Mouse (Mus musculus) heart, adult 2 months (tissue): ENCODE data around the gene Fam160b1. TPM values are rescaled to one million over a fixed set of nuclear protein-coding genes. Genes with fewer than 3 reads are reported as not detected.

ENCODE experiments used
- DNase-seq, 2 experiments: peaks; one replicate each; pipeline ENCODE4 v3.0.0; 2021
- H3K27ac ChIP-seq: fragments of 200-600 bp; 2 replicates; pipeline ENCODE4 v1.8.1; 2022
- H3K27me3 ChIP-seq: fragments of 200-500 bp; 2 replicates; pipeline ENCODE4 v1.6.1; 2012; ENCODE audit warnings: mild to moderate bottlenecking, low read length, inconsistent platforms, mixed read lengths; ENCODE audit not compliant: control insufficient read depth, insufficient read depth
- H3K36me3 ChIP-seq: fragments of 200-500 bp; 2 replicates; pipeline ENCODE4 v1.6.1; 2012; ENCODE audit warnings: low read length, inconsistent platforms; ENCODE audit not compliant: control insufficient read depth, insufficient read depth
- H3K4me1 ChIP-seq: fragments of 200-500 bp; 2 replicates; pipeline ENCODE4 v1.6.1; 2011; ENCODE audit warnings: low read length; ENCODE audit not compliant: control insufficient read depth, insufficient read depth
- H3K4me3 ChIP-seq: fragments of 200-600 bp; 2 replicates; pipeline ENCODE4 v1.8.1; 2022
- H3K79me2 ChIP-seq: fragments of 200-500 bp; replicated peaks from 2 replicates; pipeline ENCODE4 v1.6.1; 2012; ENCODE audit warnings: mild to moderate bottlenecking, inconsistent platforms, low read length, moderate library complexity, mixed read lengths; ENCODE audit not compliant: control insufficient read depth, insufficient read depth
- H3K9ac ChIP-seq: fragments of 200-500 bp; 2 replicates; pipeline ENCODE4 v1.6.1; 2012; ENCODE audit warnings: low read depth, mild to moderate bottlenecking, control low read depth, inconsistent platforms, low read length, mixed read lengths
- CTCF ChIP-seq: fragments of 200-600 bp; IDR thresholded peaks from 2 replicates; pipeline ENCODE4 v1.8.1; 2022; ENCODE audit warnings: antibody characterized with exemption, mild to moderate bottlenecking, moderate library complexity
- EP300 ChIP-seq: fragments of 200-500 bp; IDR thresholded peaks from 2 replicates; pipeline ENCODE4 v1.6.1; 2011; ENCODE audit warnings: low read depth, low read length, control low read depth; ENCODE audit not compliant: insufficient read depth
- POLR2A ChIP-seq: fragments of 200-500 bp; IDR thresholded peaks from 2 replicates; pipeline ENCODE4 v1.6.1; 2011; ENCODE audit warnings: mild to moderate bottlenecking, low read depth, low read length, control low read depth; ENCODE audit not compliant: insufficient read depth
- WGBS: fragments of 180-500 bp; shearing (Covaris S2); methylation state at CpG from one replicate; pipeline ENCODE4 v1.1.7; 2018; 5-methylcytosine and 5-hydroxymethylcytosine counted together
- intact Hi-C: fragments of 180-260 bp; cut with DNase I; formaldehyde crosslinking; loops from one replicate; pipeline ENCODE4 v1.15.1; 2025
- polyA plus RNA-seq: library from polyadenylated mRNA; depleted of rRNA; stranded (reverse); fragments of >200 nt; gene quantifications from 2 replicates; pipeline ENCODE4 v1.2.3, GENCODE M21; 2012
- total RNA-seq, 2 experiments: library from RNA; stranded (reverse); gene quantifications; 2 replicates each; pipeline ENCODE4 v1.2.3; 2021

Gene Fam160b1
- total and polyA plus RNA-seq, 3 experiments, result 6.7 to 11.1 (median 10.6) TPM

GRCm38 (mm10) chr19:57363538-57363937 is 3.1 kb downstream of the Fam160b1 start:
- Histone ChIP-seq H3K4me1 (peaks cover 33% of the 10 kb centered on the region), H3K27ac (no peak overlapping the region; the same call in 1 of the 2 replicates), H3K4me3 (no peak overlapping the region), H3K36me3 (peaks cover 12% of the 10 kb centered on the region), H3K79me2 (peaks cover 4% of the 10 kb centered on the region), H3K27me3 (no peaks in the 10 kb centered on the region), H3K9ac (no peak overlapping the region)
- 78% methylated on average over 7 of the region's 7 CpGs for WGBS
- TF ChIP-seq POLR2A (no peak), CTCF (no peak), EP300 (no peak)
- no peak for DNase-seq
- intact Hi-C loops, result loop anchor here (5.0 kb wide), 2 partner anchors 249 to 551 kb away; partner anchors contain the start of gene Atrnl1

- no peaks in the 10 kb centered on the region for H3K27me3 ChIP-seq
- TF ChIP-seq CTCF (no peak), EP300 (no peak), POLR2A (peak; percentile 22; the same call in 1 of the 2 replicates)
- WGBS, result 12% methylated on average over 11 of the region's 11 CpGs
- intact Hi-C loops, result loop anchor here (5.0 kb wide), 2 partner anchors 247 to 553 kb away; partner anchors contain the start of gene Atrnl1
- peak overlapping the region; percentile 12; the same call in 1 of the 2 replicates for H3K4me3 ChIP-seq
- H3K9ac ChIP-seq, result peak overlapping the region; percentile 34
- peaks cover 12% of the 10 kb centered on the region for H3K36me3 ChIP-seq
- peaks cover 4% of the 10 kb centered on the region for H3K79me2 ChIP-seq
- H3K4me1 ChIP-seq, result peaks cover 32% of the 10 kb centered on the region
- peak; percentile 58 to 73 for DNase-seq
- peak overlapping the region; percentile 53 for H3K27ac ChIP-seq
Measured at GRCm38 (mm10) chr19:57364942-57365673, 4.6 kb downstream of the Fam160b1 start.

GRCm38 (mm10) chr19:57366007-57366406 is 5.5 kb downstream of the Fam160b1 start:
- Histone ChIP-seq H3K36me3 (peaks cover 12% of the 10 kb centered on the region), H3K79me2 (peaks cover 4% of the 10 kb centered on the region), H3K27me3 (no peaks in the 10 kb centered on the region), H3K27ac (peak overlapping the region; percentile 10), H3K4me3 (no peak overlapping the region), H3K9ac (no peak overlapping the region), H3K4me1 (peaks cover 32% of the 10 kb centered on the region)
- peak; percentile 22 for TF ChIP-seq CTCF
- no peak for TF ChIP-seq POLR2A
- TF ChIP-seq EP300, result no peak
- DNase-seq, result no peak
- intact Hi-C loops, result no loop called here
- 51% methylated on average over 8 of the region's 8 CpGs for WGBS

- H3K4me3 ChIP-seq, result no peak overlapping the region
- no peak overlapping the region for H3K27ac ChIP-seq
- intact Hi-C loops, result no loop called here
- TF ChIP-seq POLR2A, result no peak
- no peak for TF ChIP-seq EP300
- no peak for TF ChIP-seq CTCF
- peaks cover 1% of the 10 kb centered on the region; the same call in 1 of the 2 replicates for H3K79me2 ChIP-seq
- peaks cover 12% of the 10 kb centered on the region for H3K36me3 ChIP-seq
- H3K4me1 ChIP-seq, result peaks cover 32% of the 10 kb centered on the region
- no peaks in the 10 kb centered on the region for H3K27me3 ChIP-seq
- no peak overlapping the region for H3K9ac ChIP-seq
- 69% methylated on average over 5 of the region's 5 CpGs for WGBS
- DNase-seq, result no peak
Measured at GRCm38 (mm10) chr19:57366626-57367025, 6.1 kb downstream of the Fam160b1 start.

- H3K79me2 ChIP-seq, result peaks cover 1% of the 10 kb centered on the region; the same call in 1 of the 2 replicates
- intact Hi-C loops, result no loop called here
- no peak for DNase-seq
- 50% methylated on average over 4 of the region's 4 CpGs for WGBS
- no peak overlapping the region for H3K27ac ChIP-seq
- H3K27me3 ChIP-seq, result no peaks in the 10 kb centered on the region
- peaks cover 12% of the 10 kb centered on the region for H3K36me3 ChIP-seq
- no peak overlapping the region for H3K4me3 ChIP-seq
- TF ChIP-seq POLR2A (no peak), CTCF (no peak), EP300 (no peak)
- H3K4me1 ChIP-seq, result peaks cover 30% of the 10 kb centered on the region
- no peak overlapping the region for H3K9ac ChIP-seq
Measured at GRCm38 (mm10) chr19:57367201-57367600, 6.7 kb downstream of the Fam160b1 start.

GRCm38 (mm10) chr19:57367849-57368387 is 7.4 kb downstream of the Fam160b1 start:
- no peak overlapping the region for H3K27ac ChIP-seq
- no peaks in the 10 kb centered on the region for H3K27me3 ChIP-seq
- H3K4me1 ChIP-seq, result peaks cover 28% of the 10 kb centered on the region
- DNase-seq, result no peak
- H3K79me2 ChIP-seq, result peaks cover 1% of the 10 kb centered on the region; the same call in 1 of the 2 replicates
- intact Hi-C loops, result no loop called here
- TF ChIP-seq POLR2A, result no peak
- TF ChIP-seq EP300, result no peak
- no peak for TF ChIP-seq CTCF
- H3K4me3 ChIP-seq, result no peak overlapping the region
- WGBS, result 71% methylated on average over 11 of the region's 11 CpGs
- peaks cover 12% of the 10 kb centered on the region for H3K36me3 ChIP-seq
- H3K9ac ChIP-seq, result no peak overlapping the region
